Mouse (Mus musculus): ENCODE measurements around the gene Olfr267.

The Olfr267 gene

GRCm38 (mm10) chr4:58787616-58788015 lies at the start of gene Olfr267:
Gene Olfr267, minus strand, starts transcription at chr4:58787716.
- DNase-seq (ENCODE audit: low spot score in 2 of 2), result no peak

GRCm38 (mm10) chr4:58832908-58833307 lies 45.4 kb upstream of the Olfr267 start:
- DNase-seq (ENCODE audit: low spot score in 2 of 2), result no peak

DNA sequence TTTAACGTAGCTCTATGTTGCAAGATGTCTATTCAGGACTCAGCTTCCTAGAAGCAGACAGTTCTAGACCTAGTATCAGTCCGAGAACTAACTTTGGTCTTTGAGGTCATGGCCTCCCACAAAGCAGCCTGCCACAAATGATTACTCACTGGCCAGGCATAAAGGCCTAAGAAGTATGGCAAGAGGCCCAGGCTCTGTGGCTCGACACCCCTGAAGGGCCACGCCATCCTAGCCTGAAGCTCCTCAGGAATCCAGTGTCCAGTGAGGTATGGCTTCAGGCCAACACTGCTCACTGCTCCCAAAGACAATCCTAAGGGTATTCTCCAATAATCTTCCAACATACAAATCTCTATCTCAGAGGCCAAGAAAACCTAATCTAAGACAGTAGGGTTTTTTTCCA lies 38.4 kb upstream of the Olfr267 start:
- DNase-seq (ENCODE audit: low spot score in 2 of 2), result no peak

DNA sequence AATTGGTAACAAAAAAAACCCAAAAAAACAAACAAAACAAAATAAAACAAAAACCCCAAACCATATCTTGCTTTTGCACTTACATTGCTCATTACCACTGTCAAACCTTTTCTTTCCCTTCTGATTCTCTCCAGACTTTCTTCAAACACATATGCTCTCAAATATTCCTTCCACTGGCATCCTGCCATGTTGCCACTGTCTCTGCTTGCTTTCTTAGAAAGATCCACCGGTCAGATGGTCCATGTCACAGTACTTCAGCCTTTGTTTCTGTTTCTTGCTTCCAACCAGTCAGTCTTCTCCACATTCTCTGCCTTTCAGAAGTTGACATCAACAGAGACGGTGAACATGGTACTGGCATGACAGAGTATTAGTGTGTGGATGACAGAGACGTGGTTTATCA lies 857 bp downstream of the Olfr267 start:
- no peak for DNase-seq (ENCODE audit: low spot score in 2 of 2)

- DNase-seq (ENCODE audit: low spot score in 2 of 2), result no peak
Measured at GRCm38 (mm10) chr4:58763417-58763816, 24.1 kb downstream of the Olfr267 start.

DNA sequence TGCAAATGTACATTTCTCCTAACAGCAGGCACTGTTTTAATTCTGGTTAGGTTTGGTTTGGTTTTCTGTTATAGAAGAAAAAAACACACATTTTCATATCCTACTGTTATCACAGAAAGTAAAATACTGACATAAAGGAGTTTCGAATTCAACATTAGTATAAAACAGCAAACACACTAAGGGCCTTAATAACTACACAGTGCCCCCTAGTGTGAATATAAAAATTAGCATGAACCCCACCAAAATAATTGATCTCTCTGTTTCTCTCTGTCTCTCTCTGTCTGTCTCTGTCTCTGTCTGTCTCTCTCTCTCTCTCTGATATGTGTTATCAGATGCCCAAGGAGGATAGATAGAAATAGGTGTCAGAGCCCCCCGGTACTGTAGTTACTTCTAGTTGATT lies 38.0 kb downstream of the Olfr267 start:
- DNase-seq (ENCODE audit: low spot score in 2 of 2), result no peak

DNA sequence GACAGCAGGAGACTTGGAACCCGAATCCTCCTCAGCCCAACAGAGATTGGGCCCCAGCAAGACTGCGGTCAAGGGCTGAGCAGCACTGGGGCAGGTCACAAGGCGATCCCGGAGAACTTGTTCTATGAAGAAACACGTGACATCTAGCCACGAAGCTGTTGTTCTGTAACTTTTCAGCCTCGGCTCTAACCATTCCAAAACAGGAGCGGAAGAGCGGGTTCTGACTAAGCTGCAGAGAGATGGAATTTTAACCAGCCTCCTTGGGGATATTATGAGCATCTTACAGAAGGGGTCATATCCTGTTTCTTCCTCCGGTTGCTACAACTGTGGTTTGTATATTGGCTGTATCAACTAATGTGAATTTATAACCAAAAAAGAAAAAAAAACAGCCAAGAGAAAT lies 38.4 kb downstream of the Olfr267 start:
- DNase-seq (ENCODE audit: low spot score in 2 of 2), result no peak

DNA sequence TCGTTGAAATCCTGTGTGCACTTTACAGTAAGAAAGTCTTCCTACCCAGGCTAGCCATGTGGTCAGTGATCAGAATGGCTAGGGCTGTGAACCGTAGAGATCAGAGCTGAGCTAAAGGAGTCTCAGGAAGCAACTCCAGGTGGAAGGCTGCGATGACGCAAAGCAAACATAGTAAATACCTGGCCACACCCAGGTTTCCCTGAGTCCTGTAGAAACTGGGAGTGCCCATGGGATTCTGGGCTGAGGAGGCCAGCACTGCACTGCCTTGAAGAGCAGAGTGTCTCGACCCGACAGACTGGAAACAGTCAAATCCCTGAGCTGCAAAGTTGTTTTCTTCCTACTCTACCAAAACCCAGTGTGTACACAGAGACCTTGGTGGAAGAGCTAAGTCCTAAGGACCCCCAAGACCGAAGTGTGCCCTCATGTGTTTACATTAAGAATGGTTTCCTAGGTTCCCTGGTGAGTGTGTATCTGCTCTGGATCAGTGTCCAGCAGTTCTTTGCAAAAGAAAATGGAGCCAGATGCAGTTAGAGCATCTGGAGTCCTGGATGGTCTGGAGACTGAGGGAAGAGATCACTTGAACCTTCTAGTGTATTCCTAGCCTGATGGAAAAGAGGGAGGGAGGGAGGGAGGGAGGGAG lies 41.8 kb downstream of the Olfr267 start:
- DNase-seq (ENCODE audit: low spot score in 2 of 2), result no peak

GRCm38 (mm10) chr4:58736867-58737633 lies 50.5 kb downstream of the Olfr267 start:
- no peak for DNase-seq (ENCODE audit: low spot score in 2 of 2)

Measured in spleen, postnatal 10 days (tissue).